Mouse (Mus musculus): ENCODE results near the gene Itpa. TPM values are rescaled to one million over a fixed set of nuclear protein-coding genes. Genes with fewer than 3 reads are reported as not detected.

The Itpa gene
- total and polyA plus RNA-seq, 3 experiments, result 102 to 137 TPM; not detected in 1

DNA sequence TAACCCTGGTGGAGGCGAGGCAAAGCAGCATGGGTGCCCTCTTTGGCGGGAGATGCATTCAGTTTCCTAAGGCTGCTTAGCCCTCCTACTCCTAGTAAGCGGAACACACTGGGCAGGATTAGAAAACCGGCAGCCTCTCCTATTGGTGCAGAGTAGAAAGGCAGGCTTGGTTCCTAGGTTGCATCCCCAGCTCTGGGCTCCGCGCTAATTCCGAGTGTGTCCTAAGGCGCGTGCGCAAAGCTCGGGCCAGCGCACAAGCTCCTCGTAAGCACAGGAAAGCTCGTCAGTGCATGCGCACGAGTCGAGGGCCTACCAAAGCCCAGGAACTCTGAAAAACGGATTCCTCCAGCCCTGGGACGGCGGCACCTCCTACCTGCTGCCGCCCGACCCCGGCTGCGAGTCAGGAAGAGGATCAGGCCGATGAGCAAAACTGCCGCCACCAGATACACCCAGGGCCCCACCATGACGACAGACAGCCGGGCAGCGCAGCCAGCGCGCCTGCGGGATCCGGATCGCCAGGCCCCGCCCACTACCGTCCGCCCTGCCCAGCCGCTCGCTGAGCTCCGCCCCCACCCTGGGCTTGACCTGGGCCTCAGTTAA lies 3.2 kb upstream of the Itpa start, which contains the start of gene Ddrgk1:
Gene Ddrgk1, minus strand, starts transcription at position 558 of the 600 bp plus-strand sequence.
- Histone ChIP-seq H3K79me2 (ENCODE audit: control insufficient read depth, insufficient read depth, low read length, poor library complexity) (peaks cover 24% of the 10 kb centered on the region), H3K9me3 (replicated peaks; ENCODE audit: insufficient read depth, low read length) (no peaks in the 10 kb centered on the region), H3K9ac (ENCODE audit: control insufficient read depth, low read depth, low read length, poor library complexity, severe bottlenecking) (peak within 1 kb of the TSS; percentile 94), H3K4me3 (ENCODE audit: control insufficient read depth in 1 of 2, insufficient read depth in 1 of 2, low read depth in 2 of 2, low read length in 2 of 2) (peak within 1 kb of the TSS; percentile 72 to 73), H3K27ac (ENCODE audit: control insufficient read depth, low read depth, low read length) (peak within 1 kb of the TSS; percentile 97), H3K27me3 (ENCODE audit: control insufficient read depth in 1 of 2, insufficient read depth in 2 of 2, low read length in 2 of 2) (no peaks in the 10 kb centered on the region), H3K4me1 (ENCODE audit: control insufficient read depth in 1 of 2, insufficient read depth in 2 of 2, low read length in 2 of 2) (peaks cover 2 to 20% of the 10 kb centered on the region in 2 experiments), H3K36me3 (ENCODE audit: control insufficient read depth in 1 of 2, insufficient read depth in 2 of 2, low read length in 2 of 2) (peaks cover 3 to 24% of the 10 kb centered on the region in 2 experiments; a peak in 3 of 4 replicates)
- peak; percentile 99 for DNase-seq (ENCODE audit: low read depth, low spot score)
- peak; percentile 86 for TF ChIP-seq ZMIZ1 (IDR thresholded peaks at IDR 0.05; ENCODE audit: low read depth, low read length)
- no peak for TF ChIP-seq ZKSCAN1 (IDR thresholded peaks at IDR 0.05; ENCODE audit: low read depth, low read length)
- peak; percentile 64; the same call in 1 of the 2 replicates for TF ChIP-seq MXI1 (IDR thresholded peaks at IDR 0.05; ENCODE audit: low read depth, low read length)
- TF ChIP-seq CTCF (IDR thresholded peaks at IDR 0.05 in 2 of 3, conservative IDR thresholded peaks at IDR 0.05 in 1 of 3; ENCODE audit: control insufficient read depth in 1 of 3, insufficient read depth in 1 of 3, low read depth in 2 of 3, low read length in 3 of 3, poor library complexity in 1 of 3, severe bottlenecking in 1 of 3), result no peak
- TF ChIP-seq MAX (IDR thresholded peaks at IDR 0.05; ENCODE audit: low read length), result peak; percentile 90
- TF ChIP-seq POLR2AphosphoS2 (IDR thresholded peaks at IDR 0.05; ENCODE audit: low read length), result peak; percentile 88
- TF ChIP-seq E2F4 (IDR thresholded peaks at IDR 0.05; ENCODE audit: borderline replicate concordance, low read depth, low read length), result peak; percentile 78; the same call in 1 of the 2 replicates
- no peak for TF ChIP-seq BHLHE40 (IDR thresholded peaks at IDR 0.05; ENCODE audit: borderline replicate concordance, low read depth, low read length)
- TF ChIP-seq UBTF (IDR thresholded peaks at IDR 0.05; ENCODE audit: borderline replicate concordance, insufficient read depth, low read depth, low read length), result no peak
- TF ChIP-seq POLR2AphosphoS5 (IDR thresholded peaks at IDR 0.05; ENCODE audit: borderline replicate concordance, low read depth, low read length), result 0 out of 2 replicates have a peak, but pooled peaks have one; percentile 19
- TF ChIP-seq NELFE (IDR thresholded peaks at IDR 0.05; ENCODE audit: low read depth, low read length), result peak; percentile 97
- TF ChIP-seq MYC (IDR thresholded peaks at IDR 0.05; ENCODE audit: low read depth, low read length), result peak; percentile 63; the same call in 1 of the 2 replicates
- TF ChIP-seq USF1 (IDR thresholded peaks at IDR 0.05; ENCODE audit: low read depth, low read length), result 0 out of 2 replicates have a peak, but pooled peaks have one; percentile 30
- no peak for TF ChIP-seq SMC3 (IDR thresholded peaks at IDR 0.05; ENCODE audit: low read depth, low read length)
- TF ChIP-seq RAD21 (IDR thresholded peaks at IDR 0.05; ENCODE audit: low read depth, low read length), result no peak
- TF ChIP-seq TAL1 (IDR thresholded peaks at IDR 0.05; ENCODE audit: low read length), result no peak
- TF ChIP-seq TBP (IDR thresholded peaks at IDR 0.05; ENCODE audit: low read depth, low read length), result peak; percentile 31; the same call in 1 of the 2 replicates
- TF ChIP-seq MYB (IDR thresholded peaks at IDR 0.05; ENCODE audit: low read depth, low read length), result no peak
- TF ChIP-seq POLR2A (IDR thresholded peaks at IDR 0.05; ENCODE audit: control insufficient read depth in 1 of 2, insufficient read depth in 1 of 2, low read depth in 1 of 2, low read length in 2 of 2, poor library complexity in 1 of 2), result peak; percentile 95 to 97
- no peak for TF ChIP-seq RCOR1 (IDR thresholded peaks at IDR 0.05; ENCODE audit: low read depth, low read length)
- TF ChIP-seq SIN3A (IDR thresholded peaks at IDR 0.05; ENCODE audit: low read length), result peak; percentile 76; the same call in 1 of the 2 replicates
- no peak for TF ChIP-seq MEF2A (IDR thresholded peaks at IDR 0.05; ENCODE audit: extremely low read depth, insufficient replicate concordance, low read depth, low read length, poor library complexity, severe bottlenecking)
- peak; percentile 80 for TF ChIP-seq HCFC1 (IDR thresholded peaks at IDR 0.05; ENCODE audit: low read depth, low read length)
- peak; percentile 5; the same call in 1 of the 2 replicates for TF ChIP-seq ETS1 (IDR thresholded peaks at IDR 0.05; ENCODE audit: low read depth, low read length)
- no peak for TF ChIP-seq MAZ (IDR thresholded peaks at IDR 0.05; ENCODE audit: low read depth, low read length)
- TF ChIP-seq NRF1 (IDR thresholded peaks at IDR 0.05; ENCODE audit: insufficient read depth, low read depth, low read length, poor library complexity, severe bottlenecking), result peak; percentile 86
